Mouse (Mus musculus) splenic B cell, adult 2 months (primary cell): ENCODE measurements around the gene Cacng7.
A peak's percentile ranks its signal among the peaks of the same experiment; 100 is the strongest.
"Not testable (repeated sequence)": the region's sequence is repeated elsewhere in the genome, so short reads cannot be mapped to it uniquely, and the experiment has no call there.

Source experiments
- DNase-seq: peaks from one replicate; pipeline ENCODE4 v3.0.0-alpha.2; 2011; ENCODE audit warnings: low read depth, low spot score
- H3K27me3 ChIP-seq: 2 replicates; pipeline ENCODE4 v1.6.1; 2012; ENCODE audit warnings: mild to moderate bottlenecking, low read length, moderate library complexity, mixed read lengths; ENCODE audit not compliant: control insufficient read depth, poor library complexity, insufficient read depth, severe bottlenecking
- H3K36me3 ChIP-seq: 2 replicates; pipeline ENCODE4 v1.6.1; 2012; ENCODE audit warnings: mild to moderate bottlenecking, low read length, moderate library complexity, mixed read lengths; ENCODE audit not compliant: control insufficient read depth, poor library complexity, insufficient read depth, severe bottlenecking

Cacng7 gene

GRCm38 (mm10) chr7:3384807-3385319 is 52.1 kb downstream of the Cacng7 start:
- DNase-seq: no peak
- no peaks in the 10 kb centered on the region for H3K27me3 ChIP-seq
- no peaks in the 10 kb centered on the region for H3K36me3 ChIP-seq

GRCm38 (mm10) chr7:3386036-3386730 is 53.4 kb downstream of the Cacng7 start:
- Histone ChIP-seq H3K36me3 (no peaks in the 10 kb centered on the region), H3K27me3 (no peaks in the 10 kb centered on the region; the same call in 1 of the 2 replicates)
- DNase-seq: no peak

GRCm38 (mm10) chr7:3387761-3388160 is 55.0 kb downstream of the Cacng7 start:
- Histone ChIP-seq H3K27me3 (no peaks in the 10 kb centered on the region; the same call in 1 of the 2 replicates), H3K36me3 (no peaks in the 10 kb centered on the region)
- DNase-seq: no peak

GRCm38 (mm10) chr7:3388885-3389284 is 56.1 kb downstream of the Cacng7 start:
- Histone ChIP-seq H3K36me3 (no peaks in the 10 kb centered on the region), H3K27me3 (no peaks in the 10 kb centered on the region; the same call in 1 of the 2 replicates)
- DNase-seq: no peak

GRCm38 (mm10) chr7:3389444-3390412 is 57.0 kb downstream of the Cacng7 start:
- H3K36me3 ChIP-seq: no peaks in the 10 kb centered on the region
- no peaks in the 10 kb centered on the region; the same call in 1 of the 2 replicates for H3K27me3 ChIP-seq
- no peak for DNase-seq

- Histone ChIP-seq H3K27me3 (no peaks in the 10 kb centered on the region; the same call in 1 of the 2 replicates), H3K36me3 (no peaks in the 10 kb centered on the region)
- DNase-seq: no peak
Observed at GRCm38 (mm10) chr7:3390413-3391080, 57.8 kb downstream of the Cacng7 start, which contains the start of gene Cacng8. Cacng8 (plus strand) TSS chr7:3390683.

GRCm38 (mm10) chr7:3391081-3391451 is 58.3 kb downstream of the Cacng7 start:
- no peaks in the 10 kb centered on the region; the same call in 1 of the 2 replicates for H3K27me3 ChIP-seq
- DNase-seq: no peak
- no peaks in the 10 kb centered on the region for H3K36me3 ChIP-seq

GRCm38 (mm10) chr7:3391809-3392208 is 59.1 kb downstream of the Cacng7 start:
- H3K36me3 ChIP-seq: no peaks in the 10 kb centered on the region
- no peak for DNase-seq
- no peaks in the 10 kb centered on the region; the same call in 1 of the 2 replicates for H3K27me3 ChIP-seq

GRCm38 (mm10) chr7:3397355-3397754 is 64.6 kb downstream of the Cacng7 start:
- no peaks in the 10 kb centered on the region for H3K27me3 ChIP-seq
- DNase-seq: no peak
- no peaks in the 10 kb centered on the region for H3K36me3 ChIP-seq

- no peak for DNase-seq
- no peaks in the 10 kb centered on the region for H3K36me3 ChIP-seq
- no peaks in the 10 kb centered on the region for H3K27me3 ChIP-seq
Observed at GRCm38 (mm10) chr7:3397797-3398196, 65.0 kb downstream of the Cacng7 start.

GRCm38 (mm10) chr7:3398363-3398762 is 65.6 kb downstream of the Cacng7 start:
- not testable (repeated sequence) for H3K36me3 ChIP-seq, H3K27me3 ChIP-seq, DNase-seq

GRCm38 (mm10) chr7:3399937-3400336 is 67.2 kb downstream of the Cacng7 start:
- DNase-seq: no peak
- H3K27me3 ChIP-seq: no peaks in the 10 kb centered on the region
- no peaks in the 10 kb centered on the region for H3K36me3 ChIP-seq

- no peaks in the 10 kb centered on the region; the same call in 1 of the 2 replicates for H3K27me3 ChIP-seq
- H3K36me3 ChIP-seq: no peaks in the 10 kb centered on the region
- DNase-seq: peak; percentile 28
Observed at GRCm38 (mm10) chr7:3409729-3410520, 77.2 kb downstream of the Cacng7 start.
